Mouse (Mus musculus) stomach, postnatal 0 days (tissue): ENCODE results near the gene Cd59b.
"Not testable (repeated sequence)": the region's sequence is repeated elsewhere in the genome, so short reads cannot be mapped to it uniquely, and the experiment has no call there.

Experiments used
- CTCF ChIP-seq: IDR thresholded peaks from 2 replicates; pipeline ENCODE4 v1.5.1; 2016; ENCODE audit warnings: antibody characterized with exemption, low read depth, mild to moderate bottlenecking, moderate library complexity
- EP300 ChIP-seq: optimal IDR thresholded peaks from 2 replicates; pipeline ENCODE3; 2016; ENCODE audit warnings: antibody characterized with exemption

DNA sequence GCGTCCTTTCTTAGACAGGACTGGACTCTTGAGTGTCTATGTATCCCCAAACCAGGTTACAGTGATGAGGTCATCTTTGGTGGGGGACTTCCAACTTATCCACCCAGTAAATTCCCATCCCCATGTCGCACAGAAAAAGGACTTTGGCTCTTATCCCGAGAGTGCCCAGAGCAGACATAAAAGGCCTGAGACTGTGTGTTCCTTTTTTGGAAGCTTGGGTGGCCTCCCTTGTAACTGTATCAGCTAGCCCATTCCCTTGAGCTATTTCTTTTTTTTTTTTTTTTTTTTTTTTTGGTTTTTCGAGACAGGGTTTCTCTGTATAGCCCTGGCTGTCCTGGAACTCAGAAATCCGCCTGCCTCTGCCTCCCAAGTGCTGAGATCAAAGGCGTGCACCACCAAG, 4.1 kb upstream of the Cd59b start, which contains the start of gene Gm10912:
- TF ChIP-seq CTCF, EP300: not testable (repeated sequence)
